Mouse (Mus musculus) thymus, postnatal 4 days (tissue): ENCODE results near the gene Psmc5.

ENCODE experiments used
- DNase-seq: peaks from one replicate; pipeline ENCODE4 v3.0.0; 2021

Psmc5 gene

GRCm38 (mm10) chr11:106310123-106310522 is 54.2 kb downstream of the Psmc5 start:
- no peak for DNase-seq
